Mouse (Mus musculus): ENCODE data around the gene LTO1. TPM values are rescaled to one million over a fixed set of nuclear protein-coding genes. Genes with fewer than 3 reads are reported as not detected.

LTO1 gene
- total RNA-seq, 2 experiments from 2014 or later = 13.6 to 16.2 TPM

GRCm38 (mm10) chr7:144906708-144907397, 8.0 kb upstream of the LTO1 start:
- intact Hi-C loops (cut with DNase I) = loop anchor here (1.0 to 10.0 kb wide), 2 partner anchors 323 to 422 kb away; no protein-coding TSS in a partner anchor
- DNase-seq = peak; percentile 58 to 81

GRCm38 (mm10) chr7:144907793-144908192, 7.1 kb upstream of the LTO1 start:
- intact Hi-C loops (cut with DNase I) = loop anchor here (10.0 kb wide), 1 partner anchor 423 kb away; no protein-coding TSS in a partner anchor
- DNase-seq = no peak

- DNase-seq = no peak
- intact Hi-C loops (cut with DNase I) = loop anchor here (10.0 kb wide), 1 partner anchor 424 kb away; no protein-coding TSS in a partner anchor
Observed at GRCm38 (mm10) chr7:144908705-144909104, 6.2 kb upstream of the LTO1 start.

DNA sequence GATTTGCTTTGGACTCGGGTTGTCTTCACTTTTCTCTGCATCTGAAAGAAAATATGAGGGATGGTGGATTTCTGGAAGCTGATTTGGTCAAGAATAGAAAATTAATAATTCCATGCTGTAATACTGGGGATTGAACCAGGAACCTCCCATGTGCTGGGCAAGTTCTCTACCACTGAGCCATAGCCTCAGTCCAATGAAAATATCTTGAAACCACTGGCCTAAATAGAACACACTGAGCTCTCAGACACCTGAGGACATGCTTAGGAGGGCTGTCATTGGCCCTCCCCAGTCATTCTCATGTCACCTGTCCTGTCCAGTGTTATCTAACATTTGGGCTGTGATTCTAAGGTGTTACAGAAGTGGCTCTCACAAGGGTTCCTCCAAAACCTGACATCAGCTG, 3.8 kb upstream of the LTO1 start:
- intact Hi-C loops (cut with DNase I) = no loop called here
- no peak for DNase-seq

GRCm38 (mm10) chr7:144912897-144913296, 2.0 kb upstream of the LTO1 start:
- no peak for DNase-seq
- intact Hi-C loops (cut with DNase I) = no loop called here

- intact Hi-C loops (cut with DNase I) = no loop called here
- no peak for DNase-seq
Observed at GRCm38 (mm10) chr7:144914296-144914947, 478 bp upstream of the LTO1 start.

DNA sequence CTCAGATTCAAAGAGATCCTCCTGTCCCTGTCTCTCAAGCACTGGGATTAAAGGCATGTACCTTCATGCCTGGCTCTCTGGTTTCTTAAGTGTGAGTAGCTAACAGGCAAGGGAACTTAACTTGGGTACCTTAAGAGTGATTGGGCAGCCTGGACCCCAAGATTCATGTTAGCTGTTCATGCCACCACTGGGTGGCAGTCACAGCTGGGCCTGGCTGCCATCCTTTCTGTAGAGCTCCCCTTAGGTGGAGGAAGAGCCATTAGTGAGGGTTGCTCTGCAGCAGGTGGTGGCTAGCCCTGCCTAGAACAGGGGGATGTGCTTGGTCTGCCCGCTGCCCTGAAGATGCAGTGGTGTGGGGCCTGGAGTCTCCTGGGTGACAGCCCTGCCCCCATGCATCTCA, 3.9 kb downstream of the LTO1 start:
- intact Hi-C loops (cut with DNase I) = no loop called here
- DNase-seq = no peak

DNA sequence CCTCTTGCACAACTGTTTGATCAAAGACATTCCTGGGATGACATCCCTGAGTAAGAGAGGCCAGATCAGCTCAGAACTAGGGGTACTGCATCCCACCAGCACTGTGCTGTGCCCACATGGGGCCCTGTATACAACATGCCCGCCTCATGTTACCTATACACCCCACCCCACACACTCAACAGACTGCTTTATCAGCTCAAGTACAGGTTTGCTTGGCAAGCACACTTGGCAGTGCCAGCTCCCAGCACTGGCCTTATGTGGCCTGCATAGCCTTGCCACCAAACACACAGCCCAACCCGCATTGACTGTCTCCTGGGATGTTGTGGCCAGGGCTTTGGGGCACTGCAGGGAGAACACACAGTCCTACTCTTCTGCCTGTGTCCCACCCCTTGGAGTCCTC, 12.7 kb downstream of the LTO1 start:
- intact Hi-C loops (cut with DNase I) = no loop called here
- DNase-seq = peak; percentile 67 to 73

DNA sequence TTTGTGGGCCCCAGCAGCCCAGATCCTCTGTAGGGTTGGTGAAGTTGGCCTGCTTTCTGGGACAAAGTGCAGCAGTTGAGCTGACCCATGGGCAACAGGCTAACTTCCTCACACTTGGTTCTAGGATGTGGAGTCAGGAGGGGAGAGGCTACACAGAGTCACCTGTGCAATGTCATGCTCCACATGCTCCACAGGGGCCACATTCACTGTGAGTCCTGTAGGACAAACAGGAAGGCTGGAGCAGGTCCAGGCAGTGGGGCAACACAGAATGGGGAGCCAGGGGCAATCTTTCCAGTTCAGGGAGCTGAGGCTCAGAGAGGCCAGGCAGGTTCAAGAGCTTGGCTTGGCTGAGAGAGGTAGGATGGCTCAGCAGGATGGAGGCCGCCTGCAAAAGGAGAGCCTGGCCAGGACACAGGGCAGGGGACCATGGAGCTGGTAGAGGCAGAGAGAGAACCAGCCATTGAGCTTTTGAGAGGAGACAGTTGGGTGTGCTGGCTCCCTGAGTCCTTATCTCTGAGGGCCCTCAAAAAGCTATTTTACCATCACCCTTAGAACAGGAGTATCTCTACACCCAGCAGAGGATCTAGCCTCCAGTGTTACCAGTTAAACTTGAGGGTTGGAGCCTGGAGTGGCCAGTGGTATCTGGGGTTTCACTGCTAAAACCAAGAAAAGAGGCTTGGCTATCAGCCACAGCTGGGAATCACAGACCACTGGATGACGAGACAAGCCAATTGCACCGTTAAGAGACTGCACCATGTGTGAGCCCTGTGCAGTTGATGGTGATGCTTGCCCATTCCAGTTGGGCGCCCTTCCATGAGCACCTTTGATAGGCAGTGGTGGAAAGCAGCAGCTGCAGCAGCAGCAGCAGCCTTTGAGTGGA, 13.3 kb downstream of the LTO1 start:
- intact Hi-C loops (cut with DNase I) = no loop called here
- DNase-seq = peak in 1 of 2 experiments; percentile 3

DNA sequence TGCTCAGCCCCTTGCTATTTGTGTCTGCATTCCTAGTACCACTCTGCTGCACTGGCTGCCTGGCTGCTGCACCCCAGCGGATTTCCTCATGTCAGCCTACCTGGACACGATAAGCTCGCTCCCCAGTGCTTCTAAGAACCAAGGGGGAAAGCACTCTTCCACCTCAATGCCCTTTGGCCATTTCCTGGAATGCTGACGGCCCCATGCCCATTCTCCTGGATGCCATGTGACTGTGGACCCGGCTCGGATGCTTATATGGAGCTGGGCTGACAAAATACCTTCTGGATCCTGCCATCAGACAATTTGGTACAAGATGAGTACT, 13.9 kb downstream of the LTO1 start:
- intact Hi-C loops (cut with DNase I) = no loop called here
- peak in 1 of 2 experiments; percentile 2 for DNase-seq

GRCm38 (mm10) chr7:144929506-144929905, 14.6 kb downstream of the LTO1 start:
- intact Hi-C loops (cut with DNase I) = no loop called here
- DNase-seq = peak in 1 of 2 experiments; percentile 7

DNA sequence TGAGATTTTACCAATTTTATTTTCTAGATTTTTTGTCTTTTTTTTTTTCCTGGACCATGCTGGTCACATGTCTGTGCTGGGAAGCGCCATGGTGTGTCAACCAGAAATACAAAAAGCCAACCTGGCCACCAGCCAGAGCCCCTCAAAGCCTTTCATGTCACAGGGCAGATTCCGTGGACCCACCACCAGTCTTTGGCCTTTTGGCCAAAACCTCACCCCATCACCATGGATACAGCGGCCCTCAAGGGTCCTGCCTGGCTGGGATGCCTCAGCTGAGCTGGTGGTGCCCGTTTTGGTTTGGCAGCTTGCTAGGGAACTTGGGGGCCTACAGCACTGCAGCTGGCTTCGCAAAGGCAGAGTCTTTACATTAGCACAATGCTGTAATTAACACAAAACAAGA, 15.0 kb downstream of the LTO1 start:
- intact Hi-C loops (cut with DNase I) = no loop called here
- no peak for DNase-seq

- intact Hi-C loops (cut with DNase I) = no loop called here
- peak; percentile 31 to 61 for DNase-seq
Observed at GRCm38 (mm10) chr7:144931778-144932177, 16.9 kb downstream of the LTO1 start.

DNA sequence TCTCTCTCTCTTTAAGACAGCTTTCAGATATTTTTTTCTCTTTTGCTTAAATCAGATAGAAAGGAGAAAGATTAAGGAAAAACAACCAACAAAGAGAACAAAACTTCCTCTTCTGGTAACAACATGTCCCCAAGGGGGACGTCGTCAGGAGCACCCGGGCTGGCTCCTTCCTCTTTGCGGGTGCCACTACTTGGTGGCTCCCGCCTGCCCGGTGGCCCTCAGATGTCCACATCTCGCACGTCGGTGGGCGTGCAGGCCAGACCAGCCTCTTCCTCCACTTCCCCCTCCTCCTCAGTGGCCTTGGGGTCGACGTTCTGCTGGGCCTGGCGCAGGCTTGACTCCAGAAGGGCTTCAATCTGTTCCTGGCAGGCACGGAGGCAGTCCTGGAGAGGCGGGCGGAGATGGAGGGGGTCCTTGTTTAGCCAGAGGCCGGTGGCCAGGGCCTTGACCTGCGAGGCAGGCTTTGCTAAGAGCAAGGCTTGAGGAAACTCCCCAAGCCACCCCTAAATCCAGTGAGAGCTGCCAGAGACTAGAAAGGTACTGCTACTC, 17.6 kb downstream of the LTO1 start:
- DNase-seq = peak in 1 of 2 experiments; percentile 12
- intact Hi-C loops (cut with DNase I) = no loop called here

- peak; percentile 60 to 66 for DNase-seq
- intact Hi-C loops (cut with DNase I) = no loop called here
Observed at GRCm38 (mm10) chr7:144933336-144933735, 18.4 kb downstream of the LTO1 start.

DNA sequence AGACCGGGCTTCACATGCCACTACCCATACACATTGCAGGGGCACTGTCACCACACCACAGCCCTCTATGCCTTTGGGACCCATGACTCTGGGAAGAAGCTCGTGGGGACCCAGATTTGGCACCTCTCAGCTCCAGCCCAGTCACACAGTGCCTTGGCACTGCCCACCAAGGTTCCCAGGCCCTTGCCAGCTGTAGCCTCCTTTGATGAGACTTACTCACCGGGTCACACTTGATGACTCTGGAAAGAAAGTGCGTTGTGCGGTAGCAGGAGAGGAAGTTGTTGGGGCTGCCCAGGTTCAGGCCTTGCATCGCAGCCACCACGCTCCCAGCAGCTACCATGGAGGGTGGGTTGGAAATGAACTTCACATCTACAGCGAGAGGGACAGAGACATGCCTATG, 18.9 kb downstream of the LTO1 start:
- intact Hi-C loops (cut with DNase I) = no loop called here
- DNase-seq = peak; percentile 15 to 18

DNA sequence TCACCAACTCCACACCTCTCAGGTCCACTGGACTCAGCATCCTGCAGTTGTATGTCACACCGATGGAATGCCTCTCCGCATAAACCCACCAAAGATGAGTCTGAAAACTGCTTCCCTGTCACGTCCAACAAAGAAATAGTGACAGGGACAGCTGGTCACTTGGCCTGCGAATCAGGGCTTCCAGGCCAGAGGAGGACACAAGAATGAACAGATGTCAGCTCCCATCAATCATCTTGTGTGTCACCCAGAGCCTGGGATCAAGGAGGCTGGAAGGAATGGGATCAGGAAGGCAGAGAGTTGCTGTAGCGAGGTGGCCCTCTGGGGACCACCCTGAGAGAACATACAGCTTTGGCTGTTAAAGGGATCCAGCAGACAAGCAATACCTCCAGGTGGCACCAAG, 20.0 kb downstream of the LTO1 start:
- DNase-seq = no peak
- intact Hi-C loops (cut with DNase I) = no loop called here

DNA sequence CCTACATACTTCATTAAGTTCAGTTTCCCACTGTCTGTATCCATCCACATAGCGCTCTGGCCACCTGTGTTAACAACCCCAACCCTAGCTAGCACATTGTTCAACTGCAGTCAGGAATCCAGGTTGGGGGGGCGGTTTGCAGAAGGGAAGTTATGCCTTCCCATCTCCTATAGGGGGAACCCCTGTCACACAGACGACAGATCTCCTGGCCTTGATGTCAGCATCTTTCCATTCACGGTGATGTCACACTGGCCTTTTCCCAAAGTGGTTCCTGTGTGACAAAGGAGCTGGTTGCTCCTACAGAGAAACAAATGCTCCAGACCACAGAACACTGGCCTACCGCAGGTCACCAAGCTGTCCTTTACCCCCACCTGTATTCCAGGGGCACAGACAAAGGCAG, 20.7 kb downstream of the LTO1 start:
- intact Hi-C loops (cut with DNase I) = no loop called here

DNA sequence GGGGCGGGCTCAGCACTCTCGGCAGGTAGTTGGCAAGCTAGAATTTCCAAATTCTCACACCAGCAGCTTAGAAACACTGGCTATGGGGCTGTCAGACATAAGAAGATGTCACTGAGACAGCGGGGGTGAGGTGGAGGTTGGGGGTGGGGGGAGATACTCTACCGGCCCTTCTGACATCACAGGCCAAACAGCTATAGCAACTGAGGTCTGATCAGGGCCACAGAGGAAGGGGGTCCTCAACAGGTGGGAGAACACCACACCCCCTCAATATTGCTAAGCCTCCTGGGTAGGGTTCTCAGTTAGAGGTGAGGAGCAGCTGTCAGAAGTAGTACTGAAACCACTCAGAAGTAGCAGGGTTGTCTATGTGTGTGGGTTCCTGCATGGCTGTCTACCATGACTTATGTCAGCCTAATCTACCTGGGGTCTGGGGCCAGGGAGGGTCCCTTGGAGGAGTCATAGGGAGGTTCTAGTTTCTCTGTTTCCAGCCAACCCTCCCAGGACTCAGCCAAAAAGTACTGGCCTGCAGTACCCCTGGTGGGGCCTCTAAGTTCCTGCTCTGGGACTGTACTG, 21.5 kb downstream of the LTO1 start:
- intact Hi-C loops (cut with DNase I) = no loop called here

More for the DNA sequence above, 20.7 kb downstream of the LTO1 start:
- DNase-seq = peak; percentile 63 to 76

DNA sequence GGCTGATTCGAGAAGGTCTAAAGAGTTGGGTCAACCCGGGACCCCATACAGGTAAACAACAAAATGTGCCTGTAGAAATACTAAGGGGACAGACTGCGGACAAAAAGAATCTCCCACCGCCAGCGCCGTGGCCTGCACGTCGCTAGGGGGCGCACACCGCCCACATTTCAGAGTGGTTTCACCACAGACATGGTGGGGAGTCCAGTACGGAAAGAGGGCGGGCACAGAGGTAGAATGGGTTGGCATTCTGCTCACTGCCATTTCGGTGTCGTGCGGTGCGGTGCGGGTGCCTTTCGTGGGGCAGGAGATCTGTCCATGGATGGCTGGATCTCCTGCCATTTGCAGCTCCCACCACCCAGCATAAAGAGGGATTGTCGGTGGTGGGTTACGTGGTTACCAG, 22.6 kb downstream of the LTO1 start:
- intact Hi-C loops (cut with DNase I) = loop anchor here (1.0 kb wide), 3 partner anchors 177 to 306 kb away; no protein-coding TSS in a partner anchor
- DNase-seq = peak; percentile 92 to 96

More for the DNA sequence above, 21.5 kb downstream of the LTO1 start:
- no peak for DNase-seq

All from heart, postnatal 10 days (tissue).